Mouse (Mus musculus) embryonic facial prominence, embryonic 14.5 days (tissue): ENCODE measurements around the gene Astn2. TPM values are rescaled to one million over a fixed set of nuclear protein-coding genes. Genes with fewer than 3 reads are reported as not detected.

Source experiments
- ATAC-seq: fragments of 200-750 bp; cut with Nextera tagmentation; 2 replicates; pipeline ENCODE4 v1.8.0; 2017; ENCODE audit warnings: low read depth, moderate number of reproducible peaks, moderate TSS enrichment
- DNase-seq: peaks from one replicate; pipeline ENCODE4 v3.0.0-alpha.2; 2015; ENCODE audit warnings: low spot score
- H3K27ac ChIP-seq: fragments of 300-500 bp; sonication (generic); replicated peaks from 2 replicates; pipeline ENCODE4 v1.5.1; 2014; ENCODE audit warnings: low read depth, mild to moderate bottlenecking, low read length, moderate library complexity
- H3K27me3 ChIP-seq: fragments of 300-500 bp; sonication (generic); replicated peaks from 2 replicates; pipeline ENCODE4 v1.6.1; 2014; ENCODE audit warnings: low read length; ENCODE audit not compliant: control insufficient read depth, insufficient read depth
- H3K36me3 ChIP-seq: fragments of 300-500 bp; sonication (generic); 2 replicates; pipeline ENCODE4 v1.6.1; 2014; ENCODE audit warnings: low read length, mixed read lengths; ENCODE audit not compliant: control insufficient read depth, insufficient read depth
- H3K4me1 ChIP-seq: fragments of 300-500 bp; sonication (generic); 2 replicates; pipeline ENCODE4 v1.6.1; 2014; ENCODE audit warnings: antibody characterized with exemption, low read length; ENCODE audit not compliant: control insufficient read depth, insufficient read depth
- H3K4me2 ChIP-seq: fragments of 300-500 bp; sonication (generic); 2 replicates; pipeline ENCODE4 v1.6.1; 2014; ENCODE audit warnings: low read depth, mild to moderate bottlenecking, low read length, moderate library complexity, mixed read lengths
- H3K4me3 ChIP-seq: fragments of 300-500 bp; sonication (generic); 2 replicates; pipeline ENCODE4 v1.5.1; 2014; ENCODE audit warnings: low read depth, mild to moderate bottlenecking, low read length
- H3K9ac ChIP-seq: fragments of 300-500 bp; sonication (generic); 2 replicates; pipeline ENCODE4 v1.6.1; 2014; ENCODE audit warnings: low read depth, mild to moderate bottlenecking, low read length, moderate library complexity, mixed read lengths
- H3K9me3 ChIP-seq: fragments of 300-500 bp; sonication (generic); 2 replicates; pipeline ENCODE4 v1.6.1; 2016; ENCODE audit warnings: low read length; ENCODE audit not compliant: control insufficient read depth
- WGBS: fragments of 180-500 bp; shearing (Covaris S2); extraction: QIAGEN DNeasy Blood & Tissue Kit; methylation state at CpG from one replicate; pipeline ENCODE4 v1.1.7; 2014; 5-methylcytosine and 5-hydroxymethylcytosine counted together
- polyA plus RNA-seq: library from polyadenylated mRNA; unstranded; fragments of >200 nt; fragmentation: Nextera tagmentation; extraction: Ambion mirVana; gene quantifications from 2 replicates; pipeline ENCODE4 v1.2.1, GENCODE M21; 2014

Astn2 gene
- polyA plus RNA-seq, 1 experiment from 2014 or later, result 1.0 TPM

GRCm38 (mm10) chr4:65594601-65595369 is 809.6 kb downstream of the Astn2 start:
- DNase-seq (no peak), ATAC-seq (no peak)
- WGBS, result 70% methylated on average over 5 of the region's 5 CpGs
- H3K4me1 ChIP-seq, result no peaks in the 10 kb centered on the region
- H3K4me3 ChIP-seq, result no peak overlapping the region
- H3K36me3 ChIP-seq, result no peaks in the 10 kb centered on the region
- no peaks in the 10 kb centered on the region for H3K27me3 ChIP-seq
- no peaks in the 10 kb centered on the region for H3K9me3 ChIP-seq
- no peak overlapping the region for H3K4me2 ChIP-seq
- H3K27ac ChIP-seq, result no peak overlapping the region
- H3K9ac ChIP-seq, result no peak overlapping the region

GRCm38 (mm10) chr4:65589780-65590179 is 814.6 kb downstream of the Astn2 start:
- no peaks in the 10 kb centered on the region for H3K27me3 ChIP-seq
- H3K4me3 ChIP-seq, result no peak overlapping the region
- no peak overlapping the region for H3K9ac ChIP-seq
- H3K9me3 ChIP-seq, result no peaks in the 10 kb centered on the region
- ATAC-seq, result peak; percentile 75; the same call in 1 of the 2 replicates
- no peaks in the 10 kb centered on the region for H3K36me3 ChIP-seq
- no peaks in the 10 kb centered on the region for H3K4me1 ChIP-seq
- peak; percentile 84 for DNase-seq
- H3K4me2 ChIP-seq, result no peak overlapping the region
- H3K27ac ChIP-seq, result no peak overlapping the region

GRCm38 (mm10) chr4:65586947-65587346 is 817.5 kb downstream of the Astn2 start:
- H3K9ac ChIP-seq, result no peak overlapping the region
- H3K36me3 ChIP-seq, result no peaks in the 10 kb centered on the region
- H3K4me3 ChIP-seq, result no peak overlapping the region
- H3K4me2 ChIP-seq, result no peak overlapping the region
- DNase-seq, result no peak
- no peak for ATAC-seq
- 53% methylated on average over 5 of the region's 5 CpGs for WGBS
- no peaks in the 10 kb centered on the region for H3K9me3 ChIP-seq
- no peak overlapping the region for H3K27ac ChIP-seq
- no peaks in the 10 kb centered on the region for H3K4me1 ChIP-seq
- no peaks in the 10 kb centered on the region for H3K27me3 ChIP-seq

- Histone ChIP-seq H3K27ac (no peak overlapping the region), H3K4me1 (no peaks in the 10 kb centered on the region), H3K27me3 (no peaks in the 10 kb centered on the region), H3K9ac (no peak overlapping the region), H3K4me3 (no peak overlapping the region), H3K4me2 (no peak overlapping the region), H3K9me3 (no peaks in the 10 kb centered on the region), H3K36me3 (no peaks in the 10 kb centered on the region)
- peak; percentile 39 for DNase-seq
- WGBS, result 53% methylated on average over 1 of the region's 1 CpGs
- ATAC-seq, result no peak
These were observed 824.2 kb downstream of the Astn2 start for GRCm38 (mm10) chr4:65580254-65580653.

- H3K9me3 ChIP-seq, result no peaks in the 10 kb centered on the region
- H3K4me3 ChIP-seq, result no peak overlapping the region
- no peak overlapping the region for H3K9ac ChIP-seq
- ATAC-seq (no peak), DNase-seq (no peak)
- H3K27ac ChIP-seq, result no peak overlapping the region
- H3K4me2 ChIP-seq, result no peak overlapping the region
- no peaks in the 10 kb centered on the region for H3K27me3 ChIP-seq
- H3K4me1 ChIP-seq, result no peaks in the 10 kb centered on the region
- no peaks in the 10 kb centered on the region for H3K36me3 ChIP-seq
- 54% methylated on average over 4 of the region's 4 CpGs for WGBS
These were observed 838.9 kb downstream of the Astn2 start for GRCm38 (mm10) chr4:65565493-65565892.

- Histone ChIP-seq H3K4me2 (no peak overlapping the region), H3K36me3 (no peaks in the 10 kb centered on the region), H3K27me3 (no peaks in the 10 kb centered on the region), H3K27ac (no peak overlapping the region), H3K4me1 (no peaks in the 10 kb centered on the region), H3K9me3 (no peaks in the 10 kb centered on the region), H3K4me3 (no peak overlapping the region), H3K9ac (no peak overlapping the region)
- 65% methylated on average over 6 of the region's 6 CpGs for WGBS
- DNase-seq (peak; percentile 16), ATAC-seq (no peak)
These were observed 855.9 kb downstream of the Astn2 start for GRCm38 (mm10) chr4:65548561-65548960.

- Histone ChIP-seq H3K27me3 (no peaks in the 10 kb centered on the region), H3K27ac (no peak overlapping the region), H3K4me1 (no peaks in the 10 kb centered on the region), H3K9ac (no peak overlapping the region), H3K36me3 (no peaks in the 10 kb centered on the region), H3K4me2 (no peak overlapping the region), H3K4me3 (no peak overlapping the region), H3K9me3 (no peaks in the 10 kb centered on the region)
- DNase-seq, result no peak
- no peak for ATAC-seq
- 67% methylated on average over 2 of the region's 2 CpGs for WGBS
These were observed 858.8 kb downstream of the Astn2 start for GRCm38 (mm10) chr4:65545582-65545981.

- WGBS, result 62% methylated on average over 2 of the region's 2 CpGs
- H3K4me1 ChIP-seq, result peaks cover 8% of the 10 kb centered on the region; the same call in 1 of the 2 replicates
- H3K4me3 ChIP-seq, result no peak overlapping the region
- no peaks in the 10 kb centered on the region for H3K27me3 ChIP-seq
- no peak overlapping the region for H3K4me2 ChIP-seq
- no peak for ATAC-seq
- no peak overlapping the region for H3K9ac ChIP-seq
- DNase-seq, result no peak
- H3K27ac ChIP-seq, result no peak overlapping the region
- H3K36me3 ChIP-seq, result no peaks in the 10 kb centered on the region
- H3K9me3 ChIP-seq, result no peaks in the 10 kb centered on the region
These were observed 872.2 kb downstream of the Astn2 start for GRCm38 (mm10) chr4:65532071-65532736.
